Mouse (Mus musculus): Measurements from ENCODE around the gene Ubxn1. TPM values are rescaled to one million over a fixed set of nuclear protein-coding genes. Genes with fewer than 3 reads are reported as not detected.
"Not testable (repeated sequence)": the region's sequence is repeated elsewhere in the genome, so short reads cannot be mapped to it uniquely, and the experiment has no call there.

The Ubxn1 gene
- total RNA-seq, 2 experiments from 2014 or later = 112 to 116 TPM

- DNase-seq (ENCODE audit: low spot score in 2 of 2) = no peak
Observed at GRCm38 (mm10) chr19:8853117-8853516, 18.2 kb upstream of the Ubxn1 start.

- peak in 1 of 2 experiments; percentile 45 for DNase-seq (ENCODE audit: low spot score in 2 of 2)
Observed at GRCm38 (mm10) chr19:8857689-8858088, 13.6 kb upstream of the Ubxn1 start.

GRCm38 (mm10) chr19:8859018-8859417 lies 12.3 kb upstream of the Ubxn1 start:
- DNase-seq (ENCODE audit: low spot score in 2 of 2) = no peak

GRCm38 (mm10) chr19:8864265-8864664 lies 7.0 kb upstream of the Ubxn1 start:
- DNase-seq (ENCODE audit: low spot score in 2 of 2) = no peak

GRCm38 (mm10) chr19:8870381-8870780 lies 915 bp upstream of the Ubxn1 start:
- DNase-seq (ENCODE audit: low spot score in 2 of 2) = not testable (repeated sequence)

DNA sequence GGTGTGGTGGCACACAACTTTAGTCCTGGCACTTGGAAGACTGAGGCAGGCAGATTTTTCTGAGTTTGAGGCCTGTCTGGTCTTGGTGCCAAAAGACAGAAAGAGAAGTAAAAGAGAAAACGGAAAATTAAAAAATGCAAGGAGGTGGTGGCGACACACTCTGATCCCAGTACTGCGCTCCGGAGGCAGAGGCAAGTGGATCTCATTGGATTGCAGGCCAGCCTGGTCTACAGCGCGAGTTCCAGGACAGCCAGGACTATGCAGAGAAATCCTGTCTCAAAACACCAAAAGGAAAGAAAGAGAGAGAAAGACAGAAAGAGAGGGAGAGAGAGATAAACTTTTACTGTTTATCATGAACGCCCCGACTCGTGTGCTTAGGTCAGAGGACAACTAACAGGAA lies 458 bp upstream of the Ubxn1 start:
- DNase-seq (ENCODE audit: low spot score in 2 of 2) = no peak

GRCm38 (mm10) chr19:8872266-8872840 lies 1.1 kb downstream of the Ubxn1 start:
- no peak for DNase-seq (ENCODE audit: low spot score in 2 of 2)

GRCm38 (mm10) chr19:8875031-8875430 lies 3.7 kb downstream of the Ubxn1 start:
- DNase-seq (ENCODE audit: low spot score in 2 of 2) = no peak

GRCm38 (mm10) chr19:8880311-8881033 lies 9.2 kb downstream of the Ubxn1 start, which contains the start of gene Uqcc3:
Gene Uqcc3, minus strand, starts transcription at chr19:8880923.
- DNase-seq (ENCODE audit: low spot score in 2 of 2) = peak; percentile 82 to 87

- no peak for DNase-seq (ENCODE audit: low spot score in 2 of 2)
Observed at GRCm38 (mm10) chr19:8881034-8881392, 9.7 kb downstream of the Ubxn1 start.

GRCm38 (mm10) chr19:8883616-8884015 lies 12.3 kb downstream of the Ubxn1 start, which contains the start of the genes Lbhd1 and Gm49403:
Gene Lbhd1, plus strand, starts transcription at chr19:8883732.
Gene Gm49403, plus strand, starts transcription at chr19:8883930.
- no peak for DNase-seq (ENCODE audit: low spot score in 2 of 2)

DNA sequence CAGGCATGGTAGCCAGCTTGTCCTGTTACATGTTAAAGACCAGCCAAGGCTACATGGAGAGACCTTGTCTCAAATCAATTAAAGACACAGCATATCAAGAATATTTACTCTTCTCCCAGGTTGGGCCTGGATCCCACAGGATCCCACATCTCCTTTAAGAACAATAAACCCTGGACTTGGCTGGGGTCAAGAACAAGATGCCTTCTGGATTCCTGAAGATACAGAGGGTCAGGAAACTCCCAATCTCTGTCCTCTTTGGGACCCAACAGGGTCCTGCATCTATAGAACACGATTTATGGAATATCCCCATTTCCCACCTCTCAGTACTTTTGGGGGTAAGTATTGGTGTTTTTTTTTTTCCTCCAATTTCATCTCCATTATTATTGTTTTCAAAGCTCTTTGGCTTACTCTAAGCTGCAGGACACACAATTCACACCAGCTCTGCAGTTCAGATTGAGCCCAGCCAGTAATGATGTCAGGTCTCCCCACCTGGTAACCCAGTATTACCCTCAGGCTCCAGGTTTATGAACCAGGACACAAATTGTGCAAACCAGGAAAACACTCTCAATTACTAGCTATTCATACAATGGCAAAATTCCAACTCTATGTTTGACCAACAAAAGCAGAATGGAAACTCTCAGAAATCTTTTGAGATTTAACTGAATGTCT lies 15.8 kb downstream of the Ubxn1 start:
- DNase-seq (ENCODE audit: low spot score in 2 of 2) = no peak

DNA sequence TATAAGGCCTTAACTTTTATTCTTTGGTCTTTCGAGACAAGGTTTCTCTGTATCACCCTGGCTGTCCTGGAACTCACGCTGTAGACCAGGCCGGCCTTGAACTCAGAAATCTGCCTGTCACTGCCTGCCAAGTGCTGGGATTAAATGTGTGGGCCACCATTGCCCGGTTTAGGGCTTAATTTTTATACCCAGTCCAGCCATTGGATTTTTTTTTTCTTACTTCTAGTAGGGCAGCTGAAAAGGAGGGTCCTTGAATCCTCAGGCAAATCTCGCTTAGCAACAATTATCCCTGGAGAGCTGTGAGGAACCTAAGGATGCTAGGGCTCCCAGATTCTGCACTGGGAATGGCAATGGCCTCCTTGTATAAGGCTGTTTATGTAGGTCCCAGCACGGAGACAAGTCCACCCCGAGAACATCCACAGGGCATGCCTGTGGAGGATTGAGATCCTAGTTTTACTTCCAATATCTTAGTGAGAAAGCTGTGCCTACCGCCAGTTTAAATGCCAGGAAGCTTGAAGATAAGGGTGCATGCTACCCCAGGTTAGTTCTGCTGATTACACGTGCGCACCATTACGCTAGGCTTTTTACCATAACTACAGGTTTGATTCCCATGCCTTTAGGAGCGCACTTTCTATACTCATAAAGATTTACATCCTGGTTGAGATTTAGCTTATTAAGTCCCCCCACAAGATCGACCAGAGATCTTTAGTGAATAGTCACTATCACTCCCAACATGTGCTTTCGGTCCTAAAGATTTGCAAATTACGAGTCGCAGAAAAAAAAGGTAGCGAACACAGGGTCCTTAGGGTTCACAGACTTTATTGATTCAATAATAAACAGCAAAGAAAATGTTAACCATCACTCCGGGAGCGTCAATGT lies 16.5 kb downstream of the Ubxn1 start:
- DNase-seq (ENCODE audit: low spot score in 2 of 2) = no peak

DNA sequence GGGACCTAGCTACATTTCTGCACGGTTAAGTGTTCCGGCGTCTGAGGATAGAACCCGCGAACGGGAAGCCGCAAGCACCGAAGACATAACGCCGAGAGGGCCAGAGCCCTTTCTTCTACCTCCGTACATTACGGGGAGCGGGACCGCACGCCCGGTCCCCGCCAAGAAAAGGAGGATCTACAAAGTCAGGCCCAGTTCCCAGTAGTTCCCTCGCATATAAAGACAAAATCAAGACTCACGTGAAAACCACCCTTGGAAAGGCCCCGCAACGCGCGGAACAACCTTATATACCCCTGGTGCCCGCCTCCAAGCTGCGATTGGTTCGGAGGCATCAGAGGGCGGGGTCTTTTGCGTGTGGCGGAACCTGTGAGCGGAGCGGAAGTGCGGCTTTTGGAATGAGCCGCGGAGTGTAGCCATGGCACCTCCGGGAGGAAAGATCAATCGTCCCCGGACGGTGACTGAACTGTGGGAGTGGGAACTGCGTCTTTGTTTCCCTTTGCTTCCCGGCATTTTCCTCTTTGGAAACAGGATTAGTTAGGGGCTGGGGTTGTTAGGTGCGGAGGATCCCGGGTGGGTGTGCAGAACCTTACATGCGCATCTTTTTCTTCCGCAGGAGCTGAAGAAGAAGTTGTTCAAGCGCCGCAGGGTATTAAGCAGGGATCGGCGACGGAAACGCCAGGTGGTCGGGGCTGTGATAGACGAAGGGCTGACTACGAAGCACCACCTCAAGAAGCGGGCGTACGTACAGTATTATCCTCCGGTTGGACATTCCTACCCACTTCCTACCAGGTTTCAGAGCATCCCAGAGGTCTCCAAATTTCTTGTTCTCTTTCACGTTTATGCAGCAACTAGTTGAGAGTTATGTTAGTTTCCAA lies 17.5 kb downstream of the Ubxn1 start, which contains the start of the genes 1810009A15Rik and Gm49416:
TSS of gene 1810009A15Rik (plus strand) at position 343 of the 875 bp plus-strand sequence.
TSS of gene Gm49416 (plus strand) at position 416 of the 875 bp plus-strand sequence.
- peak; percentile 93 to 95 for DNase-seq (ENCODE audit: low spot score in 2 of 2)

DNA sequence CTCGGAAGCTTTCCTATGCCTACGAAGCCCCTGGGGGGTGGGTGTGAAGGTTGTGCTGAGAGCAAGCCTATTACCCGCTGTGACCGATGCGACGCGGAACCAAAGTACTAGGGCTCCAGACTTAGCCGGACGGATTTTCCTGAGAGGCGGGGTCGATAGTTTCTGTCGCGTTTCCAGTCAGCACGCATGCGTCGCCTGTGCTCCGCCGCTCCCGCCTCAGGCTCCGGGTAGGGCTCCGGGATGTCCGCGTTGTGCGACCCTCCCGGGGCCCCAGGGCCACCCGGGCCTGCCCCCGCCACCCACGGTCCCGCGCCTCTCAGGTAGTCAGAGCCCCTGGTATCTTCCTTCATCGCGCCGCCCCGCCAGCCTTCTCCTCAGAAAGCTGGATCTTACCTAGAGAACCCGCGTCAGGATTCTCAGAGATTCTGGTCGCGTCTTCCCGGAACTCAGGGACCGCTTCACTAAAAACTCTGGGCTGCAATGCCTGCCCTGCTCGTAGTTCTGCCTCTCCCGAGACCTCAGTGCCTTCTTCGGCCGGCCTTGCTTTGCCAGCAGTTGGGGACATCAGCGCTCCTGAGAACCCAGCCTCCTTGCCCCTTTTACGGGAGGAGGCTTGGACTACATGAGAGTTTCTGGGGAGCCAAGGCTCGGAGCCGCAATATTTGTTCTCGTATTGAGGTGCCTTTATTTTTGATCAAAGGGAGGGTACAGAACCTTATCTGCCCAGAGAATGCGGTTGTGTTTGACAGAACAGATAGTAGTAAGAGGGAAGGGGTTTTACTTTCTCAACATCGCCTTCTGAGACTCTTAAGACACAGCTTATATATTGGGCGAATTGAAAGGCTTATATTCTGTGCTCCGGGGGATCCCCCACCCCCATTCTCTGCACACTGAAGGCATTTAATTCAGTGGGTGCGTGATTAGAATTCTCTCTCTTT lies 21.8 kb downstream of the Ubxn1 start, which contains the start of gene Ints5:
TSS of gene Ints5 (plus strand) at position 177 of the 938 bp plus-strand sequence.
- peak; percentile 87 to 90 for DNase-seq (ENCODE audit: low spot score in 2 of 2)

DNA sequence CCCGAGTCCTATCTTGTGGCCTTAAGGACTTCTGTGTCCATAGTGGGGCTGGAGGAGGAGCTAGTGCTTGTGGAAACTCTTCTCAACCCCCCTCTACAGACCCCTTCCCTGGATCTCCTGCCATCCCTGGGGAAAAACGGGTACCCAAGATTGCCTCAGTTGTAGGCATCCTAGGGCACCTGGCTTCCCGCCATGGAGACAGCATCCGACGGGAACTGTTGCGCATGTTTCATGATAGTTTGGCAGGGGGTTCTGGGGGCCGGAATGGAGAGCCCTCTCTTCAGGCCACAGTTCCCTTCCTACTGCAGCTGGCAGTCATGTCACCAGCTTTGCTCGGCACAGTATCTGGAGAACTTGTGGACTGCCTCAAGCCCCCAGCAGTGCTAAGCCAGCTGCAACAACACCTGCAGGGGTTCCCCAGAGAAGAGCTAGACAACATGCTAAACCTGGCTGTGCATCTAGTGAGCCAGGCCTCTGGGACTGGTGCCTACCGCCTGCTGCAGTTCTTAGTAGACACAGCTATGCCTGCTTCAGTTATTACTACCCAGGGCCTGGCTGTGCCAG lies 24.2 kb downstream of the Ubxn1 start:
- DNase-seq (ENCODE audit: low spot score in 2 of 2) = no peak

GRCm38 (mm10) chr19:8896231-8896630 lies 24.9 kb downstream of the Ubxn1 start:
- not testable (repeated sequence) for DNase-seq (ENCODE audit: low spot score in 2 of 2)

GRCm38 (mm10) chr19:8897211-8897864 lies 26.0 kb downstream of the Ubxn1 start:
- peak; percentile 42 to 61 for DNase-seq (ENCODE audit: low spot score in 2 of 2)
